Mouse (Mus musculus) forebrain, embryonic 13.5 days (tissue): Measurements from ENCODE around the gene Col5a1. TPM values are rescaled to one million over a fixed set of nuclear protein-coding genes. Genes with fewer than 3 reads are reported as not detected.

Experiments used
- ATAC-seq: fragments of 200-750 bp; cut with Nextera tagmentation; 2 replicates; pipeline ENCODE4 v1.8.0; 2017
- H3K27ac ChIP-seq: fragments of 300-500 bp; sonication (generic); 2 replicates; pipeline ENCODE4 v1.5.1; 2015; ENCODE audit warnings: inconsistent platforms, mild to moderate bottlenecking, moderate library complexity
- H3K27me3 ChIP-seq: fragments of 300-500 bp; sonication (generic); 2 replicates; pipeline ENCODE4 v1.6.1; 2015; ENCODE audit warnings: mild to moderate bottlenecking, inconsistent platforms
- H3K36me3 ChIP-seq: fragments of 300-500 bp; sonication (generic); 2 replicates; pipeline ENCODE4 v1.6.1; 2015; ENCODE audit warnings: mild to moderate bottlenecking, inconsistent platforms; ENCODE audit not compliant: poor library complexity, severe bottlenecking
- H3K4me1 ChIP-seq: fragments of 300-500 bp; sonication (generic); 2 replicates; pipeline ENCODE4 v1.6.1; 2015; ENCODE audit warnings: inconsistent platforms
- H3K4me2 ChIP-seq: fragments of 300-500 bp; sonication (generic); 2 replicates; pipeline ENCODE4 v1.6.1; 2015; ENCODE audit warnings: inconsistent platforms, mild to moderate bottlenecking, moderate library complexity
- H3K4me3 ChIP-seq: fragments of 300-500 bp; sonication (generic); 2 replicates; pipeline ENCODE4 v1.5.1; 2015; ENCODE audit warnings: mild to moderate bottlenecking, inconsistent platforms
- H3K9ac ChIP-seq: fragments of 300-500 bp; sonication (generic); 2 replicates; pipeline ENCODE4 v1.6.1; 2015; ENCODE audit warnings: mild to moderate bottlenecking, inconsistent platforms
- H3K9me3 ChIP-seq: fragments of 300-500 bp; sonication (generic); replicated peaks from 2 replicates; pipeline ENCODE4 v1.6.1; 2016; ENCODE audit warnings: inconsistent platforms
- WGBS: fragments of 180-500 bp; shearing (Covaris S2); methylation state at CpG from one replicate; pipeline ENCODE4 v1.1.7; 2015; 5-methylcytosine and 5-hydroxymethylcytosine counted together
- polyA plus RNA-seq: library from polyadenylated mRNA; unstranded; fragments of >200 nt; fragmentation: Nextera tagmentation; extraction: Ambion mirVana; gene quantifications from 2 replicates; pipeline ENCODE4 v1.2.1, GENCODE M21; 2015

Gene Col5a1
- polyA plus RNA-seq, 1 experiment from 2014 or later: 6.1 TPM

DNA sequence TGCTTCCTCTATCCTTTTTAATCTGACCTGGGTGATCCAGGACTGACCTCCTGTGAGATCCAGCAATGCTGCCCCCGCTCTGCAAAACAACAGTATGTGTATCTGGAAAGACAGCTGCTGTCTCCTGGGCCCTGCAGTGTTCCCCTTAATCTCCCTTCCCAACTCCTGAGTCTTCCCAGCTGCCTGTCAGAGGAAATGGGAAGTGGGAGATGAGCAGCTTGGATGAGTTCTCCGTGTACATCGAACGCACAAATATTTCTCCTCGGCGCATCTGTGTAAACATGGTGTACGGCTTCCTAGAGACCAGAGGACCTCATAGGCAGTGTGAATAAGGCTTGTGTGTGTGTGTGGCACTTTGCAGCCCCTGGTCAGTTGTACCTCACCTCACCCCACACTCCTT, 70.5 kb downstream of the Col5a1 start:
- H3K4me1 ChIP-seq: peaks cover 21% of the 10 kb centered on the region
- no peak overlapping the region for H3K9ac ChIP-seq
- H3K4me3 ChIP-seq: no peak overlapping the region
- H3K27ac ChIP-seq: peak overlapping the region; percentile 45; the same call in 1 of the 2 replicates
- no peaks in the 10 kb centered on the region for H3K27me3 ChIP-seq
- WGBS: 68% methylated on average over 7 of the region's 7 CpGs
- no peak overlapping the region for H3K4me2 ChIP-seq
- H3K36me3 ChIP-seq: no peaks in the 10 kb centered on the region
- ATAC-seq: no peak
- no peaks in the 10 kb centered on the region for H3K9me3 ChIP-seq

DNA sequence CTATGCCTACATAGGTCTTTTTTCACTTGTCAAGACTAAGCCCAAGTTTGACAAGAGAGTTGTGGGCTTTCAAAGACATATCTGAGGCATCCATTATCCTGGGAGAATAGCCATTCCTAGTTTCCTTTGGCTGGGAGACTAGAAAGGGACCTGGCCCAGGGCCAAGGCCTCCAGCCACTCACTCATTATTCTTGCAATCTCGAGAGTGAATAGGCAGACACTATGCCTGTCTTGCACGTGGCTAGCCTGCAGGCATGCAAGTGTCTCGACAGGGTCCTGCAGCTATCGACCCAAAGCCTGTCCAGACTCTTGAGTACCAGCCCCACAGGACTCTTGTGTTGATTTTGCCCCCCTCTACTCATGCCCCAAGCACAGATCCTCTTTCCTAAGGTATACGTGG, 71.0 kb downstream of the Col5a1 start:
- H3K4me2 ChIP-seq: no peak overlapping the region
- no peaks in the 10 kb centered on the region for H3K9me3 ChIP-seq

DNA sequence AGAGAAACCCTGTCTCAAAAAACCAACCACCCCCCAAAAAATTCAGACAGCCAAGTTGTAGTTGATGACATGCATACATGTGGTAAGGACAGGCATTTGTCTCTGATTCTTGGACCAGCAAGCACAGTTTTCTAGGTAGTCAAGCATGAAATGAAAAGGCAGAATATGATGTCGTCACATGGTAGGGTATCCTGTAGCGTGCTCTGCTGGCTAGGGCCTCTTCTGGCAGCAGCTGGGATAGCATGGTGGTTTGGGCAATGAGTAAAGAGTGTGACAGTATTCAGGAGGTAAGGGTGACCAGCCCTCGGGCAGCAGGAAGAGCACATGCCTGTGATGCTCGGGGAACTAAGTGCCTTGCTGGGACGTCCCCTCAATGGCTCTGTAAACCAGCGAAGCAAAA, 73.0 kb downstream of the Col5a1 start:
- Histone ChIP-seq H3K27me3 (no peaks in the 10 kb centered on the region), H3K27ac (no peak overlapping the region), H3K4me3 (no peak overlapping the region), H3K9me3 (no peaks in the 10 kb centered on the region), H3K4me2 (no peak overlapping the region), H3K9ac (no peak overlapping the region), H3K36me3 (no peaks in the 10 kb centered on the region), H3K4me1 (peaks cover 21% of the 10 kb centered on the region)
- ATAC-seq: no peak
- WGBS: 82% methylated on average over 6 of the region's 6 CpGs

More for the DNA sequence above, 71.0 kb downstream of the Col5a1 start:
- no peaks in the 10 kb centered on the region for H3K27me3 ChIP-seq
- peaks cover 21% of the 10 kb centered on the region for H3K4me1 ChIP-seq
- H3K36me3 ChIP-seq: no peaks in the 10 kb centered on the region
- 16% methylated on average over 5 of the region's 5 CpGs for WGBS
- no peak overlapping the region for H3K9ac ChIP-seq
- H3K4me3 ChIP-seq: no peak overlapping the region
- peak overlapping the region; percentile 45; the same call in 1 of the 2 replicates for H3K27ac ChIP-seq
- peak; percentile 55; the same call in 1 of the 2 replicates for ATAC-seq

DNA sequence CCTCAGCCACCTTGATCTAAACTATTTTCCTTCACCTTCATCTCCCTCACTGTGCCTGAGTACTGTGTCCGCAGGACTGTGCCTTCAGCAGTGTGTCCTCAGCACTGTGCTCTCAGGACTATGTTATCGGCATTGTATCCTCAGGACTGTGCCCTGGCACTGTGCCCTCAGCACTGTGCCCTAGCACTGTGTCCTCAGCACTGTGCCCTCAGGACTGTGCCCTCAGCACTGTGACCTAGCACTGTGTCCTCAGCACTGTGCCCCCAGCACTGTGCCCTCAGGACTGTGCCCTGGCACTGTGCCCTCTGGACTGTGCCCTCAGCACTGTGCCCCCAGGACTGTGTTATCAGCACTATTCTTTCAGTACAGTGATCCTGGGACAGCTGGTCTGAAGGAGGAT, 75.0 kb downstream of the Col5a1 start:
- no peak for ATAC-seq
- Histone ChIP-seq H3K4me2 (no peak overlapping the region), H3K27ac (no peak overlapping the region), H3K4me3 (no peak overlapping the region), H3K36me3 (no peaks in the 10 kb centered on the region), H3K4me1 (peaks cover 21% of the 10 kb centered on the region), H3K27me3 (no peaks in the 10 kb centered on the region), H3K9ac (no peak overlapping the region), H3K9me3 (no peaks in the 10 kb centered on the region)
- WGBS: 100% methylated on average over 2 of the region's 2 CpGs

DNA sequence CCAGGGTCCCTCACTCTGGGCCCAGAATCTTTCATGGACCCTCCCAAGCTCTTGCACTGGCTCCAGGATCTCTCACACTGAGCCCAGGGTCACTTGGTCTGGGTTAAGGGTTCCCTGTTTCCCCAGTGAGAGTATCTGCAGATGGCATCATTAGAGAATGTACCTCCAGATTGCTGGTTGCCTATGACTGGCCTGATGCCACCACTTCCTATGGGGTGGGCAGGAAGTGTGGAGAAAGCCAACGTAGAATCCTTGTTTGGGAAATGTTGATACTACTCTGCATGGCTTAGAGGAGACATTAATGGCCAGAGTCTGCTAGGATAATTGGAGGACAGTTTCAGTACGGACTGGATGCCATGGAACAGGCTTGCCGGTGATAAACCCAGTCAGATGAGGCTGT, 76.2 kb downstream of the Col5a1 start:
- no peaks in the 10 kb centered on the region for H3K27me3 ChIP-seq

DNA sequence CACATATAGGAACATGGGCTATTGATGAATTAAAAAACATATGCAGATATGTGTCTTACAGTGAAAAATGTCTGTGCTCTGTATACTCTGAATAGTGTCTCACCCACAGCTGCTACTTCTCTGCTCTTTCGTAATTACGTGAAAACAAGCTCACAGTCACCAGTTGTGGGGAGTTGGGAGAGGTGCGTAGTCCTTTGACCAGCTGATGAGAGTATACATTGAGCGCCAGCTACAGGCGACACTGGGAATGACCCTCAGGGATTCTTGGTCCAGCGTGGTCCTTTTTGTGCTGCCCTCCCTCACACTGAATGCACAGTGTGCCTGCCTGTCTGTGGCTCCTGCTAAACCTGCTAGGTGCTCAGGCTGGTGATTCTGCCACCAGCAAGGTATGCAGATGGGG, 82.9 kb downstream of the Col5a1 start:
- Histone ChIP-seq H3K4me2 (no peak overlapping the region), H3K4me3 (no peak overlapping the region), H3K27me3 (no peaks in the 10 kb centered on the region), H3K4me1 (peaks cover 4% of the 10 kb centered on the region), H3K9ac (no peak overlapping the region), H3K36me3 (no peaks in the 10 kb centered on the region), H3K9me3 (no peaks in the 10 kb centered on the region), H3K27ac (no peak overlapping the region)
- 10% methylated on average over 6 of the region's 6 CpGs for WGBS
- ATAC-seq: no peak

More for the DNA sequence above, 76.2 kb downstream of the Col5a1 start:
- no peak for ATAC-seq
- H3K27ac ChIP-seq: no peak overlapping the region
- 91% methylated on average over 3 of the region's 3 CpGs for WGBS
- H3K36me3 ChIP-seq: no peaks in the 10 kb centered on the region
- peaks cover 10% of the 10 kb centered on the region for H3K4me1 ChIP-seq
- H3K4me3 ChIP-seq: no peak overlapping the region
- H3K4me2 ChIP-seq: no peak overlapping the region
- H3K9me3 ChIP-seq: no peaks in the 10 kb centered on the region
- no peak overlapping the region for H3K9ac ChIP-seq

DNA sequence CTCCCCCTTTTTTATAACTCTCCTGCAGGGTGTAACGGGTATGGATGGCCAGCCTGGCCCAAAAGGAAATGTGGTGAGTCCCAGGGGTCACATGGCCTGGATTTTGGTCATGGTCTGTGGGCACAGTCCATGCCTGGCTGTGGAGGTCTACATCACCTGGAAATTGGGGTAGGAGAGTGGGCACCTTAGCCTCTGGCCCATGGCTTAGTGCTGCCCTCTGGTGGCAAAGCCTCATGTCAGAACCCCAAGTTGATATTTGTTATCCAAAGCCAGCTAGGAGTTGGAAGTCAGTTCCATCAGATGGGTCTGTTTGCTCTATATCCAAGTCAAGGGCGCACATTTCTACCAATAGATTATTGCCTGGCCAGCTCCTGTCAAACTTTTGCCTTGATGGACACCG, 87.6 kb downstream of the Col5a1 start:
- H3K4me1 ChIP-seq: peaks cover 4% of the 10 kb centered on the region
- WGBS: 55% methylated on average over 3 of the region's 3 CpGs
- H3K9me3 ChIP-seq: no peaks in the 10 kb centered on the region
- H3K27ac ChIP-seq: no peak overlapping the region
- ATAC-seq: no peak
- no peak overlapping the region for H3K4me3 ChIP-seq
- H3K4me2 ChIP-seq: no peak overlapping the region
- no peaks in the 10 kb centered on the region for H3K36me3 ChIP-seq
- H3K27me3 ChIP-seq: no peaks in the 10 kb centered on the region
- no peak overlapping the region for H3K9ac ChIP-seq

DNA sequence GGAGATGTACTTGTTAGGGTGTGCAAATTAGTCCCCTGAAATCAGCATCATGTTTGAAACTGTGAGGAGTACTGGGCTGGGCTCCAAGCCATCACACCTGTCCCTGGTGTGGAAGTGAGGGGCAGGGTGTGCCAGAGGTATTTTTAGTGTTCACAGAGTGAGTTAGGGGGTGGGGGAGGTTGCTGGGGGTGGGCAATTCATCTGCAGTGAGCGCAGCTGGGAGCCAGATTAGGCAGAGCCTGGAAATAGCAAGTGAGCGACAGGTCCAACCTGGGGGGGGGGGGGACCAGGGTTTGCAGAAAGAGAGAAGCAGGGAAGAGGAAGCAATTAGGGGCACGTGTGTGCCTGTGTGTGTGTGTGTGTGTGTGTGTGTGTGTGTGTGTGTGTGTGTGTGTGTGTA, 89.6 kb downstream of the Col5a1 start:
- H3K27ac ChIP-seq: peak overlapping the region; percentile 35
- no peaks in the 10 kb centered on the region for H3K4me1 ChIP-seq
- no peak overlapping the region for H3K4me3 ChIP-seq
- no peaks in the 10 kb centered on the region for H3K36me3 ChIP-seq
- no peak; the same call in 1 of the 2 replicates for ATAC-seq
- no peaks in the 10 kb centered on the region for H3K9me3 ChIP-seq
- no peak overlapping the region for H3K4me2 ChIP-seq
- 44% methylated on average over 2 of the region's 3 CpGs for WGBS
- no peak overlapping the region for H3K9ac ChIP-seq
- H3K27me3 ChIP-seq: no peaks in the 10 kb centered on the region

DNA sequence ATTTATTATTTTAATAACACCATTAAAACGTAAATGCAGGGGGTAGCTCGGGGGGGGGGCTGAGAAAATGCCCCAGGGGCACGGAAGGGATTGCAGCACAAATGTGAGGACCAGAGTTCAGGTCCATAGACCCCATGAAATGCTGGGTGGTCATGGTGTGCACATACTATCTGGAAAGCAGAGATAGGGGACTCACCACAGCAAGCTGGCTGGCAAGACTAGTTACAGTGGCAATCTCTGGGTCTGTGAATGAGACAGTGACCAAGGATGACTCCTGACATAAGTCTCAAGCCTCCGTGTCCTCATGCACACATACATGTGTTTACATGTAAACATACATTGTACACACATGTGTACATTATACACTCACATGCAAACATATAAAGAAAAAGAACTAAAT, 90.3 kb downstream of the Col5a1 start:
- no peaks in the 10 kb centered on the region for H3K4me1 ChIP-seq
- no peaks in the 10 kb centered on the region for H3K36me3 ChIP-seq
- H3K27me3 ChIP-seq: no peaks in the 10 kb centered on the region
- no peaks in the 10 kb centered on the region for H3K9me3 ChIP-seq
- no peak overlapping the region for H3K4me3 ChIP-seq
- H3K27ac ChIP-seq: no peak overlapping the region
- WGBS: 71% methylated on average over 4 of the region's 4 CpGs
- no peak overlapping the region for H3K9ac ChIP-seq
- H3K4me2 ChIP-seq: no peak overlapping the region
- ATAC-seq: no peak

DNA sequence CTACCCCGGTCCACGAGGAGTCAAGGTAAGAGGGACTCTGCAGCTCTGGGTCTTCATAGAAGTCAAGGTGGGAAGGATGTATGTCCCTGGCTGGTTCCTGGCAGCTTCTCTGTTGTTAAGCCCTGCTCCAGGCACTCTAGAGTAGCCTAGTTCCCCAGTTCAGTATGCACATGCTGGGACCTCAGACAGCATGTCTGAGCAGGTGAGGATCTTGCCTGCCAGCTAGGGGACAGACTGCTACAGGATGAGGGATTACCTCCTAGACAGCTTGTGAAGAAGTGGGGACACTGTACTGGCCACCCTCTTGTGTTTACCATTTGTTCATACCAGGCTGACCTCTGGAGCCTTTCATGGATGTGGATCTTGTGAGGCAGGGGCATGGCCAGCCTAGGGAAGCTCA, 94.8 kb downstream of the Col5a1 start:
- H3K9me3 ChIP-seq: no peaks in the 10 kb centered on the region
- H3K9ac ChIP-seq: no peak overlapping the region
- no peak overlapping the region for H3K4me2 ChIP-seq
- no peaks in the 10 kb centered on the region for H3K36me3 ChIP-seq
- WGBS: 96% methylated on average over 2 of the region's 2 CpGs
- no peaks in the 10 kb centered on the region for H3K27me3 ChIP-seq
- no peaks in the 10 kb centered on the region for H3K4me1 ChIP-seq
- no peak for ATAC-seq
- H3K27ac ChIP-seq: no peak overlapping the region
- H3K4me3 ChIP-seq: no peak overlapping the region

DNA sequence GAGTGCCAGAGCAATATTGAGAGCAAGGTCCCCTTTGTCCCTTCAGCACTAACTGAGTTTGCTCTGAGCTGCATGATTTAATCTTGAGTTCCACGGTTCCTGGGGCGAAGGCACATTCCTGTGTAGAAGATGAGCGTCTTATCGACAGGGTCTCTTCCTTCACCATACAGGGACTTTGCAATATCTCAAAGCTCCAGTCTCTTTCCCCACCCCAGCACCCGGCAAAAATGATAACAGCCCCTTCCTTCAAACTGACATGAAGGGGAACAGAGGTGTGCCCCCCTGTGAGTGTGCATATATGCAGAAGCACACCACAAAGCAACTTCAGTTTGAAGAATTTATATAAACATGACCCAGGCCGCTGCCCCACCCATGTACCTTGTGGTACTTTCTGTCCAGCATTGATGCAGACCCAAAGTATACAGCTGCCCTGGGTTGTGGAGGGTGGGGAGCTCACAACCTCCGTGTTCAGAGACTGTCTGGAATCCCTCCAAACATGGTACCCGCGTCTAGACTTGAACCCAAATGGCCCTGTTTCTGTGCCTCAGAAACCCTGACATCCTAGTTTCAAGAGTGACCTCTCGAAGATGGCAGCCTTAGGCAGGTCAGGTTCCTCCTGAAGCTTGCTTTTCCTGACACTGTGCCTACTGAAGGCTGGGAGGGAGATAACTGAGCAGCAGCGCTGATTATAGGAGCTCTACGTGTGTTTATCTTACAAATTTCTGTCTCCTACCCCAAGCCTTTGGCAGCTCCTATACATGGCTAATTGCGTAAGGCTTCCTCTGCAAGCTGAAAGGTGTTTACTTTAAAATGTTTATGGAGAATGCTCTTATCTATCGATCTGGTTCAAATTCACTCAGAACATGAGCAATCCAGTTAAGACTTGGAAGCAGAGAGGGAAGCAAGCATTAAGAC, 95.7 kb downstream of the Col5a1 start:
- H3K9ac ChIP-seq: no peak overlapping the region
- 93% methylated on average over 14 of the region's 14 CpGs for WGBS
- no peak overlapping the region for H3K4me3 ChIP-seq

DNA sequence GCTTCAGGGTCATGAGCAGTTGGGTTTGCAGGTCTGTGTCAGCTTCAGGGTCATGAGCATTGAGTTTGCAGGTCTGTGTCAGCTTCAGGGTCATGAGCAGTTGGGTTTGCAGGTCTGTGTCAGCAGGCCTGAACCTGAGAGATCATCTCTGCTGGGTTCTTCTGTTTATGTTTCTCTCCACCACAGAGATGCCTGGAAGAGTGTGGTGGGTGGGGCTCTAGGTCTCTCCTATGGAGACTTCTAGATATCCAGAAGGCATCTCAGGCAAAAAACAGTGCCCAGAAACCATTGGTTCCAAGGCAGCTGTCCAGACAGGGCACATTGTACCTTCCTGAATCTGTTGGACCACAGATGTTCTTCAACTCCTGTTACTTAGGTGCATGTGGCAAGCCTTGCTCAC, 96.9 kb downstream of the Col5a1 start:
- Histone ChIP-seq H3K27me3 (no peaks in the 10 kb centered on the region), H3K4me1 (no peaks in the 10 kb centered on the region), H3K9me3 (no peaks in the 10 kb centered on the region), H3K9ac (no peak overlapping the region), H3K4me2 (no peak overlapping the region), H3K27ac (no peak overlapping the region), H3K36me3 (no peaks in the 10 kb centered on the region), H3K4me3 (no peak overlapping the region)
- ATAC-seq: no peak

More for the DNA sequence above, 95.7 kb downstream of the Col5a1 start:
- Histone ChIP-seq H3K27me3 (no peaks in the 10 kb centered on the region), H3K4me2 (no peak overlapping the region), H3K36me3 (no peaks in the 10 kb centered on the region), H3K4me1 (no peaks in the 10 kb centered on the region), H3K27ac (no peak overlapping the region), H3K9me3 (no peaks in the 10 kb centered on the region)
- no peak for ATAC-seq

DNA sequence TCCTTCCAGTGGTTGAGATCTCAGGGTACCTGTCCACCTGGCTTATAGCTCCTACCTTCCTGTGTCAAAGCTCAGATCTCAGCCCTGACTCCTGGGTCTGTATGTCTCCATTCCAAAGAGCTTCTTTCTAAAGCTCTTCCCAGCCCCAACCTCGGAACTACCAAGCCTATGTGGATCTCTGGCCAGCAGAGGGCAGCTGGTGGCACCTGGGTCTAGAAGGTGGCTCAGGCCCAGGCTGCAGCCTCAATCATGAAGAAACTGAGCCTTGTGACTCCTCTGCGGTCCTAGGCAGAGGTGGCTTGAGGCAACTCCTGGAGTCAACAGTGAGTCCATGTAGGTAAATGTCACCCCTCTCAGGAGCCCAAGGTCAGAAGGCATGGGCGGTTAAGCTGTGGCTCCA, 97.7 kb downstream of the Col5a1 start:
- H3K27ac ChIP-seq: no peak overlapping the region
- no peak for ATAC-seq
- H3K4me3 ChIP-seq: no peak overlapping the region
- no peaks in the 10 kb centered on the region for H3K27me3 ChIP-seq
- no peaks in the 10 kb centered on the region for H3K4me1 ChIP-seq
- H3K9me3 ChIP-seq: no peaks in the 10 kb centered on the region
- H3K9ac ChIP-seq: no peak overlapping the region
- 49% methylated on average over 3 of the region's 3 CpGs for WGBS
- no peaks in the 10 kb centered on the region for H3K36me3 ChIP-seq
- H3K4me2 ChIP-seq: no peak overlapping the region
